Mouse (Mus musculus): Measurements from ENCODE around the gene Lamtor3.

DNA sequence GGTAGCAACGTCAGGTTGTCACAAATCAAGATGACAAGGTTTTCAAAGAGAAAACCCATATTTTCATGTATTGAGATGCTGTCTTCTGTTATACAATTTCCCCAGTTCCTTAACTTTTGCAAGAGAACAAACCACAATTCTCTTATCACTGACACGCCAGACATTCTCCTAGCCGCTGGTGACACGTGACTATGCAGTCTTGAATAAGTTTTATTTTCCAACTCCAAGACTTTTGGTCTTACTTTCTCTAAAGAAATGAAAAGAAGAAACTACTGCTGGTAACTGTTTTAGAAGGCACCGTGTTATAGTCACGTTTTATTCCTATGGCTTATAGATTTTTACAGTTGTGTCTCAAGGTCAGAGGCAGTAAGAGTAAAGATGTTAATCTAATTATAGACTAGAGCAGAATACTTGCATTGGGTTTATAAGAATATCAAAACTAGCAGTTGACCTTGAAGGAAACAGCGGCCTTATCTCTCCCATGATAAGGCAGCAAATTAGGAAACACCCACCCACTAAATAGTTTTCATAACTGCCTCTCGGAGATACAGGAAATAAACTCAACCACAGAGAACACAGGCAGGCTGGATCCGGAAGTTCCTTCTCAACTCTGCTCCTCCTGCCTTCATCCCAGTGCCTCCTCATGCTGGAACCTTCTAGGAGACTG lies 50.6 kb downstream of the Lamtor3 start:
- TF ChIP-seq POLR2A (IDR thresholded peaks at IDR 0.05; ENCODE audit: insufficient read length, low read depth) (no peak), TCF3 (IDR thresholded peaks at IDR 0.05; ENCODE audit: insufficient read length, low read depth) (no peak), TCF12 (IDR thresholded peaks at IDR 0.05; ENCODE audit: insufficient read depth, poor library complexity, severe bottlenecking) (no peak)
